ENCODE assay signal across 8 mouse cellular contexts in the genomic region with DNA sequence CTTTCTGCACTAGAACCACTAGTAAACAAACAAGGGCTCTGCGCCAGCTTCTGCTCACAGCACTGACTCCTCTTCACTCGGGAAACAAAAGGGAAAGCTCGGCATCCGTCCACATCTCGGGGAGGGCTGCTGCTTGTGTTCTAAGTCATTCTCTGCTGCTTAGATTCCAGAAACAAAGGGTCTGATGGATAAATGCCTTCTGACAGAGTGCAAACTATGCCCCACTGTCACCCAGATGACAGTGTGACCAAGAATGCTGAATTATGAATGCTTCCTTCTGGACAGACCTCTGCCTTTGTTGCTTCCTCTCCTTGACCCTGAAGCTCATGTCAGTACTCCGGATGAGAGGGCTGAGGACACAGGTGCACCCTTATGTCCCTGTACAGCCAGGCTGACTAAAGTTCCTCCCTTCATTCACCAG.
DNase-seq lines count a peak whose midpoint lies in the region; ATAC-seq lines count a peak whose summit lies in the region.

No protein-coding gene starts in this region.

- peak; percentile 46 to 77 for DNase-seq in adrenal gland, adult (ENCODE audit: inconsistent age in 2 of 2, low spot score in 1 of 2)
- no peak for DNase-seq in adrenal gland, postnatal 4 days (ENCODE audit: low spot score in 2 of 2)
- peak; percentile 56 for DNase-seq in right cerebral cortex, adult 18-20 months
- DNase-seq in right cerebral cortex, postnatal 25 days, result no peak
- peak; percentile 49 for DNase-seq in kidney, postnatal 10 days
- DNase-seq in midbrain, embryonic 11.5 days (ENCODE audit: low spot score, missing footprints), result peak; percentile 73

- H3K27me3 ChIP-seq in midbrain, embryonic 11.5 days (ENCODE audit: control insufficient read depth, insufficient read depth, low read length), result no peaks in the 10 kb centered on the region
- H3K27me3 ChIP-seq in intestine, embryonic 15.5 days (replicated peaks), result no peaks in the 10 kb centered on the region

- no peaks in the 10 kb centered on the region for H3K4me1 ChIP-seq in midbrain, embryonic 11.5 days (ENCODE audit: control insufficient read depth, insufficient read depth, low read length)
- no peaks in the 10 kb centered on the region for H3K4me1 ChIP-seq in intestine, embryonic 15.5 days (replicated peaks)

- H3K4me2 ChIP-seq in midbrain, embryonic 11.5 days, result no peak overlapping the region
- H3K4me2 ChIP-seq in intestine, embryonic 15.5 days (replicated peaks), result no peak overlapping the region

- H3K9ac ChIP-seq in midbrain, embryonic 11.5 days (ENCODE audit: low read length), result no peak overlapping the region
- no peak overlapping the region for H3K9ac ChIP-seq in intestine, embryonic 15.5 days

- H3K36me3 ChIP-seq in midbrain, embryonic 11.5 days (ENCODE audit: control insufficient read depth, insufficient read depth, low read length), result no peaks in the 10 kb centered on the region
- H3K36me3 ChIP-seq in intestine, embryonic 15.5 days, result no peaks in the 10 kb centered on the region

- no peak overlapping the region for H3K27ac ChIP-seq in midbrain, embryonic 11.5 days (ENCODE audit: low read depth, low read length)
- no peak overlapping the region for H3K27ac ChIP-seq in intestine, embryonic 15.5 days

- ATAC-seq in midbrain, embryonic 11.5 days (ENCODE audit: low FRiP score), result no peak
- ATAC-seq in intestine, embryonic 15.5 days, result no peak
- no peak for ATAC-seq in megakaryocyte progenitor cell, adult 5-6 weeks (replicated peaks; ENCODE audit: poor library complexity)

- no peak overlapping the region for H3K4me3 ChIP-seq in midbrain, embryonic 11.5 days (ENCODE audit: low read depth, low read length)
- no peak overlapping the region for H3K4me3 ChIP-seq in intestine, embryonic 15.5 days (replicated peaks)

- WGBS in midbrain, embryonic 11.5 days, result 43% methylated on average over 6 of the region's 6 CpGs
- WGBS in intestine, embryonic 15.5 days, result 63% methylated on average over 6 of the region's 6 CpGs

- no peaks in the 10 kb centered on the region for H3K9me3 ChIP-seq in midbrain, embryonic 11.5 days (ENCODE audit: control insufficient read depth, low read length)
- H3K9me3 ChIP-seq in intestine, embryonic 15.5 days, result no peaks in the 10 kb centered on the region

Comparison
In these comparisons a context has a peak if more than half of its experiments do, and no peak if none do; other contexts are left out.
1. DNase-seq: peak in adrenal gland, adult (2 of 2), right cerebral cortex, adult 18-20 months (single experiment), kidney, postnatal 10 days (single experiment) and midbrain, embryonic 11.5 days (single experiment); none in adrenal gland, postnatal 4 days (0 of 2) and right cerebral cortex, postnatal 25 days (single experiment).